Comparison of ENCODE assay signal across 16 mouse cellular contexts in genomic region chr3:112985094-112985636, GRCm38 (mm10).
"Had no signal": no experiment of that assay in that cellular context is flagged by ENCODE, and none has a peak within 500 bp of the region (broad histone marks: within the 10 kb centered on the region; RNA-seq: fewer than 3 reads in every experiment).

No protein-coding gene starts in this region.

- ATAC-seq: lung, postnatal 0 days had no signal

- DNase-seq: kidney, adult 2 months; kidney, postnatal 14 days; lung, adult 2 months; lung, postnatal 36 days; right cerebral cortex, postnatal 4 days; spleen, adult 18-20 months; thymus, adult 2 months; thymus, postnatal 25 days had no signal

- H3K9me3 ChIP-seq: kidney, embryonic 15.5 days; limb, embryonic 10.5 days; liver, embryonic 15.5 days; neural tube, embryonic 15.5 days had no signal

- H3K27me3 ChIP-seq: kidney, embryonic 15.5 days; liver, embryonic 15.5 days; neural tube, embryonic 15.5 days had no signal

- H3K4me3 ChIP-seq: kidney, embryonic 15.5 days; left cerebral cortex, adult 2 months; limb, embryonic 10.5 days; liver, embryonic 15.5 days; myocyte; neural tube, embryonic 15.5 days had no signal

- H3K4me2 ChIP-seq: kidney, embryonic 15.5 days; liver, embryonic 11.5 days; liver, embryonic 15.5 days; neural tube, embryonic 15.5 days had no signal

- H3K36me3 ChIP-seq: kidney, embryonic 15.5 days; limb, embryonic 10.5 days; liver, embryonic 15.5 days; neural tube, embryonic 15.5 days had no signal

- H3K9ac ChIP-seq: kidney, embryonic 15.5 days; liver, embryonic 15.5 days; neural tube, embryonic 15.5 days had no signal

- H3K4me1 ChIP-seq: kidney, embryonic 15.5 days; limb, embryonic 10.5 days; liver, embryonic 15.5 days; neural tube, embryonic 15.5 days had no signal

- H3K27ac ChIP-seq: kidney, embryonic 15.5 days; left cerebral cortex, adult 2 months; limb, embryonic 10.5 days; liver, embryonic 15.5 days; neural tube, embryonic 15.5 days had no signal
